Mouse (Mus musculus): ENCODE data around the gene Nsl1. TPM values are rescaled to one million over a fixed set of nuclear protein-coding genes. Genes with fewer than 3 reads are reported as not detected.
A peak's percentile ranks its signal among the peaks of the same experiment; 100 is the strongest.

Gene Nsl1
- polyA plus RNA-seq, 1 experiment from 2014 or later: 35.9 TPM

DNA sequence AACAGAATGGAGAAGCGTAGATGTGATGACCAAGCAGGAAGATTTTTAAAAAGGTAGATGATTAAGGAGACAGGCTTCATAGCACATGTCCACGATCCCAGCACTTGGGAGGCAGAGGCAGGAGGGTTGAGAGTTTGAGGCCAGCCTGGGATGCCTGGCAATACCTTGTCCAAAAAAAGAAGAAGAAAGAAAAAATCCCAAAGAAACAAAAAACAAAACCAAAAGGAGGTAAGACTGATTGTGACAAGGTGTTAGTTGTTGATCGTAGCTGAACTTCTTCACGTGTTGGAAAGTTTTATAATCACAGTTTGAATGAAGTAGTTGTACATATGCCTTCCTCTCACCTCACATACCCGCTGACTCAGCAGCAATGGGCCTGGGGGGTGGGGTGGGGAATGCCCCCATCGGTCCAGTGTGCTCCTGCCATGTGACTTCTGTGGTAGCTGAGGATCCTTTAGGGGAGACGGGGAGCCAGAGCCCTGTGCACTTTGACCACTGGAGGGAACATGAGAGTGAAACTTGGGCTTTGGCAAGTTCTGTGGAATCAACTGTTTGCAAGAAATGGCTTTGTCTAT is 23.6 kb downstream of the Nsl1 start:
- WGBS: 92% methylated on average over 7 of the region's 7 CpGs
- no peaks in the 10 kb centered on the region for H3K4me1 ChIP-seq
- DNase-seq (ENCODE audit: low spot score): no peak
- H3K27ac ChIP-seq (replicated peaks): no peak overlapping the region
- no peaks in the 10 kb centered on the region for H3K9me3 ChIP-seq (replicated peaks)
- H3K4me3 ChIP-seq: no peak overlapping the region
- H3K27me3 ChIP-seq (ENCODE audit: low read depth, poor library complexity, severe bottlenecking): no peaks in the 10 kb centered on the region
- H3K36me3 ChIP-seq: peaks cover 55% of the 10 kb centered on the region

DNA sequence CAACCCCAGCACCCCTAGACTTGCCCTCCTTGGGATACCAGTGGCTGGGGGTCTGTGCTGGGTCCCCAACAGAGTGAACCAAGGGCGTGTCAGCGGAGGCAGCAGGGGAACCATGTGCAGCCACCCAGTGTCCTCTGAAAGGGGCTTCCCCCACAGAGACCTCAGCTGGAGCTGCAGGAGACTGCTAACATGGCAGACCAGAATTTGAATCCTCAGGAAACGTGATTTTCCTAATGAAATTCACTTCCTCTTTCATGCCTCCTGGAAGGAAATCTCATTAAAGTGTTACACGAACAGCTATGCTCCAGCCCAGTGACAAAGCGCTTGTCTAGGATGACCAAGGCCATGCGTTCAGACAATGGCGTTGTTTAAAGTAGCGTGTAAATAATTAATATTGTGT is 24.1 kb downstream of the Nsl1 start:
- Histone ChIP-seq H3K27me3 (ENCODE audit: low read depth, poor library complexity, severe bottlenecking) (no peaks in the 10 kb centered on the region), H3K4me3 (no peak overlapping the region), H3K36me3 (peaks cover 50% of the 10 kb centered on the region), H3K27ac (replicated peaks) (no peak overlapping the region), H3K4me1 (no peaks in the 10 kb centered on the region), H3K9me3 (replicated peaks) (no peaks in the 10 kb centered on the region)
- 85% methylated on average over 8 of the region's 8 CpGs for WGBS
- no peak for DNase-seq (ENCODE audit: low spot score)

DNA sequence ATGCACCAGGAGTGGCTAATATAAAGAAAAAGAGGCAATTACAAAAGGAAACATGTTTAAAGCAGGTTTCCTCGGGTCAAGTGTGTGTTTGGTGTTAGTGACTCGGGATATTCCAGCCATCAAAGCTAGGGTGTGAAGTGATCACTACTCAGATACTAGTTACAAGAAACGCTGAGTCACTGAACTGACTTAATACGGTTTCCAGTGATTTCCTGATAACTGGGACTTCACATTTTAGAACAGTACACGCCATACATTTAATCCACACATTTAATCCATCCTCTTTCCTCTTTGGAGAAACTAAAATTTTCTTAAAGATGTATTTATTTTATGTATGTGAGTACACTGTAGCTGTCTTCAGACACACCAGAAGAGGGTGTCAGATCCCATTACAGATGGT is 25.1 kb downstream of the Nsl1 start:
- WGBS: 91% methylated on average over 5 of the region's 5 CpGs
- H3K9me3 ChIP-seq (replicated peaks): no peaks in the 10 kb centered on the region
- DNase-seq (ENCODE audit: low spot score): no peak
- H3K4me1 ChIP-seq: no peaks in the 10 kb centered on the region
- no peaks in the 10 kb centered on the region for H3K27me3 ChIP-seq (ENCODE audit: low read depth, poor library complexity, severe bottlenecking)
- peaks cover 40% of the 10 kb centered on the region for H3K36me3 ChIP-seq
- no peak overlapping the region for H3K27ac ChIP-seq (replicated peaks)
- H3K4me3 ChIP-seq: no peak overlapping the region

DNA sequence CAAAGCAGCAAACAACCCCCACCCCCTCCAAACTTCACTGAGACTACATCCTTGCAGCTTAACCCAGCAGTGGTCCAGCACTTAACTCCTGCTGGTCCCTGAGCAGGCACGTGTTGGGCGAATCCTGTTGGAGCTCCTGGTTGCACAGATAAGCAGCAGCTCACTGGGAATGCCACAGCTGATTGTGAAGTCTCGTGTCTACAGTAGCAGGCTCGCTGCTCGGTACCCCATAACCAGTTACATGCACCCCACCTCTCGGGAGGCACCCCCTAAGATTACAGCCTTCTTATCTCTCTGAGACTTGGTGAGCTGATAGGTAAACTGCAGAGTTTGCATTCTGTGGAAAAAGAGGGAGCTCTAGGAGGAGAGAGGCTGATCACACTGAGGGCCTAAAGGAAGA is 26.5 kb downstream of the Nsl1 start:
- Histone ChIP-seq H3K4me1 (no peaks in the 10 kb centered on the region), H3K27ac (replicated peaks) (no peak overlapping the region), H3K4me3 (no peak overlapping the region), H3K9me3 (replicated peaks) (no peaks in the 10 kb centered on the region), H3K27me3 (ENCODE audit: low read depth, poor library complexity, severe bottlenecking) (0 out of 2 replicates have a peak, but pooled peaks cover 4% of the 10 kb centered on the region), H3K36me3 (peaks cover 26% of the 10 kb centered on the region)
- 72% methylated on average over 6 of the region's 6 CpGs for WGBS
- DNase-seq (ENCODE audit: low spot score): no peak

DNA sequence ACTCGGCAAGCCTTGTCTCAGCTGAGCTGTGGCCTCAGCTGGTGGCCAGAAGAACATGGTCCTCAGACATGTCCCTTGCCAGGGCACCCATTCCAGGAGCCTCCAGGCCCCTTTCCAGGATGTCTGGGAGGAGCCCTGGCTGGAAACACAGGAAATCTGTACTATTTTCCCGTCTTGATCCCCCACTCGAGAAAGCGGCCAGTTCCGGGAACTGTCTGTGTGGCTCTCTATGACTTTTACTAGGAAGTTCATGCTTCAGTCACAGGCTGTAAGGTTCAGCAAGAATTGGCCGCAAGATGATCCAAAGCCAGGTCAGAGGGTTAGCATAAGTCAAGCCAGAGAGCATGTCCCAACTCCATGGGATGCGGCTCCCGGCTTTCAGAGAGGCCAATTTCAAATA is 29.2 kb downstream of the Nsl1 start:
- H3K27me3 ChIP-seq (ENCODE audit: low read depth, poor library complexity, severe bottlenecking): peaks cover 17% of the 10 kb centered on the region
- no peak overlapping the region for H3K27ac ChIP-seq (replicated peaks)
- no peaks in the 10 kb centered on the region for H3K4me1 ChIP-seq
- 85% methylated on average over 8 of the region's 8 CpGs for WGBS
- DNase-seq (ENCODE audit: low spot score): no peak
- no peaks in the 10 kb centered on the region for H3K36me3 ChIP-seq
- no peaks in the 10 kb centered on the region for H3K9me3 ChIP-seq (replicated peaks)
- H3K4me3 ChIP-seq: no peak overlapping the region

DNA sequence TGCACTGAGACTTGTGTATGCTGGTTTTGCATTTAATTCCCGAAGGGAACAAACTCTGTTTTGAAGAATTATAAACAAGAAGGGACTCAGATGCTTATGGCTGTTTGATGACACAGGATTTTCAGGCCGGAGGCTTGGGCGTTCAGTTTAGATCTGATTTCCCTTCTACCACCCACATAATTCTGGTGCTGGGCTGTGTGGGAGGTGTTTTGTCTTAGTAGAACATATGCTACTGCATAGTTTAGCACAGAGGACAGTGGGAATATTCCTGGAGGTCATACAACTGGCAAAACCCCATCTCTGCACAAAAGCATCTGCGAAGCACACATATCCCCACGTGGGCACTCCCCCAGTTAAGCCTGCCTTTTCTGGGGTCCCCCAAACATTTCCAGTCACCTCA is 30.8 kb downstream of the Nsl1 start:
- Histone ChIP-seq H3K27ac (replicated peaks) (no peak overlapping the region), H3K4me3 (no peak overlapping the region), H3K27me3 (ENCODE audit: low read depth, poor library complexity, severe bottlenecking) (peaks cover 32% of the 10 kb centered on the region), H3K9me3 (replicated peaks) (no peaks in the 10 kb centered on the region), H3K4me1 (peaks cover 14% of the 10 kb centered on the region), H3K36me3 (no peaks in the 10 kb centered on the region)
- DNase-seq (ENCODE audit: low spot score): no peak
- WGBS: 88% methylated on average over 5 of the region's 5 CpGs

DNA sequence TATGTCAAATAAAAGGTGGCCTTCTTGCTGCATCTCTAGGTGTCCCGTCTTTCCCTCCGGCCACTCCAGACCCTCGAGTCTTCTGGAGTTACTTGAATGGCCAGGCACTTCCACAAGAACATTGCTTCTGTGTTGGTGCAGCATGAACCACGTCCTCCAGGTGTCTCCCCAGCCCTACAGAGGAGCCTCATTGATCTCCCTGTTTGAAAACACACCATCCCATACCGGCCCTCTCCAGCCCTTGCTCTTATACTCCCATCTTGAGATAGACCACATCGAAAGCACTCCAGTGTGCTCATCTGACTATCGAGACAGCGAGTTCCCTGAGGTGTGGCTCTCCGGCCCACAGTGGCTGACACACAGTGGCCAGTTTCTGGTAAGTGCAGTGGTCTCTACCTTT is 32.2 kb downstream of the Nsl1 start:
- Histone ChIP-seq H3K27me3 (ENCODE audit: low read depth, poor library complexity, severe bottlenecking) (peaks cover 46% of the 10 kb centered on the region), H3K36me3 (no peaks in the 10 kb centered on the region), H3K4me1 (peaks cover 19% of the 10 kb centered on the region), H3K4me3 (no peak overlapping the region), H3K27ac (replicated peaks) (no peak overlapping the region), H3K9me3 (replicated peaks) (no peaks in the 10 kb centered on the region)
- DNase-seq (ENCODE audit: low spot score): no peak
- WGBS: 75% methylated on average over 9 of the region's 9 CpGs

DNA sequence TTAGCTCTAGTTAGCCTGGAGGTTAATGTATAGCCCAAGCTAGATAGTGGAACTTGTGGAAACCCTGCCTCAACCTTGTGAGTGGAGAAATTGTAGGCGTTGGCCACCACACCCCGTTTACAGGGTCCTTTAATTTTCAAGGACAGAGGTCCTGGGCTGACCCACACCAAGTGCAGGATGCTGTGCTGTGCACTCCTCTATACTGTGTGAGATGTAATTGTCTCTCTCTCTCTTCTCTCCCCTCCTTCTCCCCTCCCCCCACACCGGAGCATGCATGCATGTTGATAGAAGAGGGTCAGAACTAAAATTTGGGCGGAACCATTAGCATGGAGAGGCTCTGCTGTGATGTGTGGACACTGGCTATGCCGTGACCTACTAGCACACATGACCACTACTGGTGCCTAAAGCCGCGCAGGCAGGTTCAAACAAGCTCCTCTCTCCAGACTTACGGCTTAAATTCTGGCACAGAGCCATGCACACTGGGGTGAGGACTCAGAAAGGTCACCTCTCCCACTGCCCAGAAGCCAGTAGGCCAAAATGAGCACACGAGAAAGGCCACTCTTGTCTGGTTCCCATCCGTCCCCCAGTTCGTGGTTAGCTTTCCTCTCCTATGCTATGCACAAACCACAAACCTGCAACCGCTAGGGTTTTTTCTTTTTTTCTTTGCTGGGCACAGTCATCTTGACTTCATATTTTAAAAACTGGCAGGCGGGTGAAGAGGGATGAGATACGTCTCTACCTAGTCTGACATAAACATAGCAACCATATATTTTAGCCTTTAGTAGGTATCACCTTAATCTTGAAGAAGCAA is 34.3 kb downstream of the Nsl1 start:
- H3K27me3 ChIP-seq (ENCODE audit: low read depth, poor library complexity, severe bottlenecking): peaks cover 58% of the 10 kb centered on the region
- H3K4me3 ChIP-seq: peak overlapping the region; percentile 80
- H3K9me3 ChIP-seq (replicated peaks): no peaks in the 10 kb centered on the region
- DNase-seq (ENCODE audit: low spot score): no peak
- no peaks in the 10 kb centered on the region for H3K36me3 ChIP-seq
- no peak overlapping the region for H3K27ac ChIP-seq (replicated peaks)
- peaks cover 19% of the 10 kb centered on the region for H3K4me1 ChIP-seq
- WGBS: 61% methylated on average over 14 of the region's 14 CpGs

DNA sequence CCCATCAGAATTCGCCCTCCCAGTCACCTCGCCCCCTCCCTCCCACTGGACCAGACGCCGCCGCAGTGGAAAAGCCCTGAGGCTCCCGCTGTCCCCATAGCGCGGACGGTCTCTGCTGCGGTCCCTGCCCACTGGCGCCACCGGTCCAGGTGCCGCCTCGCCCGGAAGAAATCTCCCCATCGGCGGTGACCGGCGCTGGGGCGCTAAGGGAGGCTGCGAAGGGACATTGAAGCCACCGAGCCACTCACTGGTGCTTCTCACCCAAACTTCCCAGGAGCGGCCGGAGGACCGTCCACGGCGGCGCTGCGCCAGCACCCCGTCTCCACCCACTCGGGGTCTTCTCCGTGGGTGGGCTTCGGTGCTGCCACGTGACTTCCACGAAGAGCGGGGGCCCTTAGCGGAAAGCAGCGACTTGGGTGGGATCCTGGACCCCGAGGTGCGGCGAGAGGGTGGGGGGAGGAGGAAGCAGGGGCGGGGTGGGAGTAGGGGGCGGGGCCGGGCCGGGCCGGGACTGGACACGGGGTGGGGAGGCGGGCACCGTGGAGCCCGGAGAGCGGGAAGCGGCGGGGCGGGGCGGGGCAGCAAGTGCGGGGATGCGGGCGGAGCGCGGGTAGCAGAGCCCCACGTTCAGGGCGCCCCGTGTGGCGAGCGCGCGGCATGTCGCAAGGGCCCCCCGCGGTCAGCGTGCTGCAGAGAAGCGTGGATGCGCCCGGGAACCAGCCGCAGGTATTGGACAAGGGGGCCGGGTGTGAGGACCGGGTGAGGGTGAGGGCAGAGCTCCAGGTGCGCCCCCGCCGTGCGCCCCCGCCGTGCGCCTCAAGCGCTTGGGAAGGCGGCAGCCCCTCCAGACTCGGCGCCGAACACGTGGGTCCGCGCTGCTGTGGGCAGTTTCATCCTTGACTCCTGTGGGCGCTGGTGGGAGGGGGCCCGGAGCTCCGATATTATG is 35.3 kb downstream of the Nsl1 start, which contains the start of gene Batf3:
Gene Batf3 (plus strand): TSS at position 46 of the 946 bp plus-strand sequence.
- WGBS: under 1% methylated on average over 94 of the region's 95 CpGs
- peak within 1 kb of the TSS; percentile 73 for H3K27ac ChIP-seq (replicated peaks)
- no peaks in the 10 kb centered on the region for H3K9me3 ChIP-seq (replicated peaks)
- H3K36me3 ChIP-seq: no peaks in the 10 kb centered on the region
- peak within 1 kb of the TSS; percentile 80 for H3K4me3 ChIP-seq
- peak; percentile 55 for DNase-seq (ENCODE audit: low spot score)
- H3K4me1 ChIP-seq: peaks cover 19% of the 10 kb centered on the region
- peaks cover 58% of the 10 kb centered on the region for H3K27me3 ChIP-seq (ENCODE audit: low read depth, poor library complexity, severe bottlenecking)

DNA sequence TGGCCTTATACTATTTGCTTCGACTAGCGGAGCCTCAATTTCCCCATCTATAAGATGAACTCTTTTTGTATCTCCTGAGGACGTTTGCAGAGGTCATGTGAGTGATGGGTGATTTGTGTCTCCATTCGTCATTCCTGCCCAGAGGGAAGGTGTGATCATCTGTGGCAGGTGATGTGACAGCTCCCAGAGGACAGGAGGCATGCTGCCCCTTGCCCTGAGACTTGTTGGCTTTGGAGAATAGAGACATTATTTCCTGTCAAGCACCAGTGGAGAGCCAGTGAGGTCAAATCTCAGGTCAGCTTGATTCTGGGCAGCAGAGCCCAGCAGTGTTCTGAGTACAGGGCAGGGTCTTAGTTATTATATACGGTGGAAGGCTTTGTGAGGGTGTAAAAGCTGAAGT is 36.3 kb downstream of the Nsl1 start:
- 47% methylated on average over 5 of the region's 5 CpGs for WGBS
- H3K9me3 ChIP-seq (replicated peaks): no peaks in the 10 kb centered on the region
- H3K4me3 ChIP-seq: peak overlapping the region; percentile 80; the same call in 1 of the 2 replicates
- H3K27me3 ChIP-seq (ENCODE audit: low read depth, poor library complexity, severe bottlenecking): peaks cover 56% of the 10 kb centered on the region
- no peak for DNase-seq (ENCODE audit: low spot score)
- H3K4me1 ChIP-seq: peaks cover 19% of the 10 kb centered on the region
- no peaks in the 10 kb centered on the region for H3K36me3 ChIP-seq
- no peak overlapping the region for H3K27ac ChIP-seq (replicated peaks)

DNA sequence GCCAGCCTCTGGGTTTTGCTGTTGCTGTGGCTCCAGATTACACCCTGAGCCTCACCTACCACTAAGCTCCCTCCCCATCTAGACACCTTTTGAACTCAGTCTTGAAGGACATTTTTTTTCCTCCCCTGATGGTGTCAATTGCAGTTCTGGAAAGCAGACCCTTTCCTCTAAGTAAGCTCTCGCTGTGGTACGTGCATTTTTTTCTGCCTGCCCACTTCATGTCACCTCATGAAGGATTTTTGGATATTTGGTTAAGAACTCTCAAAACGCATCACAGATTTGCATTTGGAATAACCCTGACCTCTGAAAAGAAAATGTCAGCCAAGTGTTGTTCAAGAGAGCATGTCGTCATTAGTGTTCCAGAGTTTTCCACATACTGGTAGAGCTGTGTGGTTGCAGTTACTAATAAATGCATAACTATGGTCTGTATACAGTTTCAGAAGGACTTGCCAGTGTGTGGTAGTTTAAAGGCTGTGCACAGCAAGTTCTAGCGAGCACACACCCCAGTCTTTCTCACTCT is 37.0 kb downstream of the Nsl1 start:
- no peak for DNase-seq (ENCODE audit: low spot score)
- no peak overlapping the region for H3K27ac ChIP-seq (replicated peaks)
- no peaks in the 10 kb centered on the region for H3K36me3 ChIP-seq
- WGBS: 82% methylated on average over 5 of the region's 5 CpGs
- H3K27me3 ChIP-seq (ENCODE audit: low read depth, poor library complexity, severe bottlenecking): peaks cover 51% of the 10 kb centered on the region
- no peak overlapping the region for H3K4me3 ChIP-seq
- H3K9me3 ChIP-seq (replicated peaks): no peaks in the 10 kb centered on the region
- H3K4me1 ChIP-seq: peaks cover 19% of the 10 kb centered on the region

DNA sequence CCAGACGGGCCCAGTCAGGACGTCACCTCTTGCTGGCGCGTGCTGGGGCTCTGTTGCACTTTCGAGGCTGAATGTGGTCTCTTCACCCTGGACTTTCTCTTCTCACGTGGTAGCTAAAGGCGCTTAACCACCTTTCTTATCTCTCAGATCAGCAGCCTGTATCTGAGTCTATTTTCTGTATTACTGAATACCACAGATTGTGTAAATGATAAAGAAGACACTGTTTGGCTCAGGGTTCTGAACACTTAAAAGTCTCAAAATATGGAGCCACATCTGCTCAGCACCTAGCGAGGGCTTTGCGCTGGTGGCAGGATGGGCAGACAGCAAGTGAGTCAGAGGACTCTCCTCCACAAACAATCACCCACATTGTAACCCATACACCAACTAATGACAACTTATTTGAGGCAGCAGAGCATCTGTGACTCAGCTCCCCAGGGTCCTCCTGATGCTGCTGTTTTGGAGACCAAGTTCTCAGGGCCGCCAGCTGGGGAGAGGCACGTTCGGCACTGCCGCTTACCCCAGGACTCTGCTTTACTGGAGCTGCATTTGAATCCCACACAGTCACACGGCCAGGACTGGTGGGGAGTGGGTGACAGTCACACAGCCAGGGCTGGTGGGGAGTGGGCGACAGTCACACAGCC is 40.0 kb downstream of the Nsl1 start:
- Histone ChIP-seq H3K4me1 (peaks cover 12% of the 10 kb centered on the region), H3K36me3 (no peaks in the 10 kb centered on the region), H3K4me3 (no peak overlapping the region), H3K27me3 (ENCODE audit: low read depth, poor library complexity, severe bottlenecking) (peaks cover 33% of the 10 kb centered on the region), H3K9me3 (replicated peaks) (no peaks in the 10 kb centered on the region), H3K27ac (replicated peaks) (no peak overlapping the region)
- WGBS: 85% methylated on average over 15 of the region's 15 CpGs
- DNase-seq (ENCODE audit: low spot score): no peak

Data from midbrain, embryonic 10.5 days (tissue).